In the genomic region with DNA sequence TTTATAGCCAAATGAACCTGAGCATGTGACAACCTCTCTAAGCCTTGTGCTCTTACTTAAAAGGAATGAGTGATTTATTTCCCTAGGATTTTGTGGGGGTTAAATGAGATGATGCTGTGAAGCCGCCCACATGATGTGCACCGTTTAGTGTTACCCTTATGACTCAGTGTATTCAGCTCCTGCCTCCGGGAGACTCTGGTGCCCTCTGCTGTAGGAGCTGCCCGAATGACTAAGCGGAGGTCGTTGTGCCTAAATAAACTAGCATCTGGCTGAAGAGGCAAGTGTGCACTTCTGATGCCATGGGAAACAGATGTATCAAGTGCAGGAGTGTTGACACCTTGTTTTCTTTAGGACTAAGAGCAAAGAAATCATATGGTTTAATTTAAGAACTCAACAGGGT, we compare ENCODE assay signal across 10 mouse cellular contexts. TPM values are rescaled to one million over a fixed set of nuclear protein-coding genes. Genes with fewer than 3 reads are reported as not detected.
A peak's percentile ranks its signal among the peaks of the same experiment; 100 is the strongest.
DNase-seq lines count a peak whose midpoint lies in the region; ATAC-seq and TF ChIP-seq lines count a peak whose summit lies in the region.
"Had no signal": no experiment of that assay in that cellular context is flagged by ENCODE, and none has a peak within 500 bp of the region (broad histone marks: within the 10 kb centered on the region; RNA-seq: fewer than 3 reads in every experiment).

No protein-coding gene starts in this region.

- H3K9me3 ChIP-seq in forebrain, embryonic 15.5 days = no peaks in the 10 kb centered on the region
- H3K9me3 ChIP-seq: liver, embryonic 13.5 days had no signal

- 65% methylated on average over 6 of the region's 6 CpGs for WGBS in forebrain, embryonic 15.5 days

- peak; percentile 36 to 71 for DNase-seq in adrenal gland, adult (ENCODE audit: inconsistent age in 2 of 2, low spot score in 1 of 2)
- no peak for DNase-seq in adrenal gland, adult 18-20 months (ENCODE audit: low spot score in 2 of 2)
- peak; percentile 62 for DNase-seq in left cerebral cortex, adult 11 months (ENCODE audit: low spot score)
- DNase-seq in left cerebral cortex, postnatal 10 days (ENCODE audit: extremely low spot score in 1 of 2, low spot score in 2 of 2) = no peak
- DNase-seq in right cerebral cortex, adult 2 months (ENCODE audit: low spot score in 2 of 2) = peak; percentile 72 to 76
- DNase-seq in spleen, postnatal 4 days (ENCODE audit: low spot score in 2 of 2) = no peak
- DNase-seq: liver, embryonic 13.5 days had no signal

- H3K9ac ChIP-seq in forebrain, embryonic 15.5 days (replicated peaks) = no peak overlapping the region
- H3K9ac ChIP-seq: liver, embryonic 13.5 days had no signal

- TF ChIP-seq POLR2A in embryonic fibroblast, embryonic 13.5 days (IDR thresholded peaks at IDR 0.05; ENCODE audit: low read depth, low read length) = no peak

- H3K36me3 ChIP-seq in forebrain, embryonic 15.5 days = no peaks in the 10 kb centered on the region
- H3K36me3 ChIP-seq: liver, embryonic 13.5 days had no signal

- intact Hi-C loops in left cerebral cortex, postnatal 10 days (cut with DNase I) = no loop called here

- H3K4me3 ChIP-seq in embryonic fibroblast, embryonic 13.5 days (ENCODE audit: insufficient read depth, low read length) = no peak overlapping the region
- no peak overlapping the region for H3K4me3 ChIP-seq in forebrain, embryonic 15.5 days
- H3K4me3 ChIP-seq: liver, embryonic 13.5 days had no signal

- H3K4me1 ChIP-seq in embryonic fibroblast, embryonic 13.5 days (ENCODE audit: control insufficient read depth, insufficient read depth, low read length) = no peaks in the 10 kb centered on the region
- no peaks in the 10 kb centered on the region for H3K4me1 ChIP-seq in forebrain, embryonic 15.5 days

- no peak overlapping the region for H3K4me2 ChIP-seq in forebrain, embryonic 15.5 days (replicated peaks)
- H3K4me2 ChIP-seq: liver, embryonic 13.5 days had no signal

- peak; percentile 55; the same call in 1 of the 2 replicates for TF ChIP-seq CTCF in embryonic fibroblast, embryonic 13.5 days (IDR thresholded peaks at IDR 0.05; ENCODE audit: borderline replicate concordance, insufficient read depth, low read length)

- no peak overlapping the region for H3K27ac ChIP-seq in embryonic fibroblast, embryonic 13.5 days (ENCODE audit: insufficient read depth, low read length)
- H3K27ac ChIP-seq in forebrain, embryonic 15.5 days (replicated peaks) = no peak overlapping the region
- H3K27ac ChIP-seq: liver, embryonic 13.5 days had no signal

- no peak for ATAC-seq in forebrain, embryonic 15.5 days (replicated peaks)

- no peaks in the 10 kb centered on the region for H3K27me3 ChIP-seq in forebrain, embryonic 15.5 days
- H3K27me3 ChIP-seq: liver, embryonic 13.5 days had no signal

RNA-seq across cellular contexts. Expression of a gene that starts 18.1 kb away (rescaled TPM):
- 100 to 1,000 TPM; 133 to 150 TPM for total RNA-seq in adrenal gland, adult 18-20 months (2021)
- total RNA-seq in left cerebral cortex, postnatal 10 days (2021) = 10 to 100 TPM; 72.5 to 73.8 TPM
- polyA plus RNA-seq in embryonic fibroblast, embryonic 13.5 days (2011; ENCODE audit: insufficient read length, low read depth, missing spikeins) = 54.2 and 80.9 TPM in 2 replicates
- 56.0 and 59.9 TPM in 2 replicates for polyA plus RNA-seq in forebrain, embryonic 15.5 days (2015; fragmentation: Nextera tagmentation; extraction: Ambion mirVana)

RNA-seq across cellular contexts. Expression of a gene that starts 56.2 kb away (rescaled TPM):
- under 1 TPM in 1 of 2 experiments, not detected in 1; 0.63 TPM for total RNA-seq in adrenal gland, adult 18-20 months (2021)
- not detected for total RNA-seq in left cerebral cortex, postnatal 10 days (2021)
- polyA plus RNA-seq in embryonic fibroblast, embryonic 13.5 days (2011; ENCODE audit: insufficient read length, low read depth, missing spikeins) = not detected in 2 replicates
- polyA plus RNA-seq in forebrain, embryonic 15.5 days (2015; fragmentation: Nextera tagmentation; extraction: Ambion mirVana) = 0.24 TPM in 1 of 2 replicates, not detected in the other
- polyA plus RNA-seq: neural tube, embryonic 14.5 days had no signal

Comparison
In these comparisons a context has a peak if more than half of its experiments do, and no peak if none do; other contexts are left out.
1. DNase-seq: peak in adrenal gland, adult (2 of 2), left cerebral cortex, adult 11 months (single experiment) and right cerebral cortex, adult 2 months (2 of 2); none in adrenal gland, adult 18-20 months (0 of 2), left cerebral cortex, postnatal 10 days (0 of 2) and spleen, postnatal 4 days (0 of 2).